Mouse (Mus musculus) Muller cell, postnatal 12 days (primary cell): ENCODE data around the gene Spata17.

Experiments
- DNase-seq: peaks from one replicate; pipeline ENCODE4 v3.0.0-alpha.2; 2015; ENCODE audit errors: inconsistent ontology term

Gene Spata17

DNA sequence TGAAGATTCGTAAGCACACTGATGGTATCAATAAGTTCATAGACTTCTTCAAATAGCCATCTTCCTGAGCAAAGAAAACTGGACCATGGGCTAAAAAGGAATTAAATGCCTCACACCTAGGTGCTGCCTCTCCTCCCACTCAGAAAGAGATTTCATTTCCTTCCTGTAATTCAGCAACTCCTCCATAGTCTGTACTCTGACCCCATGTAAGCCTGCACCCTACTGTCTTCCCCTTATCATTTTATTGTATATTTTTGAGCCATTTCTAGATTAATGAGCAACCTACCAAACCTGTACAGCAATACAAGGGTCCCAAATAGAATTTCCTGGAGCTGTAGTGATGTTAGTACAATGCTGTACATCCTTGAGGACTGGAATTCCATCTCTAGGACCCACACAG is 211.0 kb downstream of the Spata17 start:
- no peak for DNase-seq

DNA sequence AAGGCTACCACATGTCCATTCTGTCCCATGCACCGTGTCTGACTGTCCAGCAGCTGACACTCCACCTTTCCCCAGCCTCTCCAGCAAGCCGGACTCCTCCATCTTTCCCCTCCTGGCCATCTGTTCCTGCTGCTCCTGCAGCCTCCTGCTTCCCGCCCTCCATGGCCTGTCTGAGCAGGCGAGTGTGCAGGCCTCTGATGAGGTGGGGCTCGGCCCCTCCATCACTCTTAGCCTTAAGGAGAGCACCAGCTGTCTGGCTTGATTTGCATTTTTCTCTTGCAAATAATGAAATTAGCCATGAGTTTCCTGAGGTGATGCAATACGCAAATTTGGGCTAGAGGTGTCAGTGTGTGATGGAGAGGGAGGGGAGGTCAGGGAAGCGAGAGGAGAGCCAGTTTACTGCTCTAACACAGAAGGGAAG is 211.8 kb downstream of the Spata17 start:
- DNase-seq = no peak

DNA sequence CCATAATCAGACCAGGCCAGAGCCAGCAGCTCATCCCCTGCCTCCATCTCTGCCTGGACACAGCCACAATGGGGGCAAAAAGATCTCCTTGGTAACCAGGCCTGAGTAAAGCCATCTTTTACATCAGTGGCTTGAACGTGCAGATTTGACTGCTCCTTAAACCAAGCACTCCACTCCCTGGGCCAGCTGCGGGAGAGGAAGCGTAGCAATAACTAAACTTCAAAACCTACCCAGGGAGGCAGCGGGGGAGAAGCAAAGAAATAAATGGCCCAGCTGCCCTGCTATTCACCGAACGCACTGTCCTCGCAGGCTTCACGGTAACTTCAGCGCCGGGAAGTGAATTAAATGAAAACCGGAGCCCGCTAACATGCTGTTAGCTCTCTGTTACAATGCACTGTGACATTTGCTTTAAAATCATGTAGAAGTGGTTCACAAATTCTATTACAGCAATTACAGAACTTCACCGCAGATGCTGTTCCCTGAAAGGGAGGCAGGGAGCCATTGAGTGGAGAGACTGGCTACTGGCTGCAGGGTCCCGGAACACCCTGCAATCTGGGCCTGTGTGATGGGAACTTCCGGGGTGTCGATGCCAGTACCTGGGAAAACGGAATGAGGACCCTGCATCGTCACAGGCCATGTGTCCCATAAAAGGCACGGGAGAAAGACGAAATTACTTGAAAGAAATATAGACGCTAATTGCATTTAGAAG is 217.5 kb downstream of the Spata17 start:
- no peak for DNase-seq
